Comparison of ENCODE assay signal across 20 mouse cellular contexts in genomic region chr10:39156719-39157118, GRCm38 (mm10). TPM values are rescaled to one million over a fixed set of nuclear protein-coding genes. Genes with fewer than 3 reads are reported as not detected.
DNase-seq lines count a peak whose midpoint lies in the region.
"Had no signal": no experiment of that assay in that cellular context is flagged by ENCODE, and none has a peak within 500 bp of the region (broad histone marks: within the 10 kb centered on the region; RNA-seq: fewer than 3 reads in every experiment).

No protein-coding gene starts in this region.

- H3K27me3 ChIP-seq in heart, embryonic 10.5 days (ENCODE audit: insufficient read depth, poor library complexity, severe bottlenecking): no peaks in the 10 kb centered on the region
- H3K27me3 ChIP-seq: CH12.LX; embryonic facial prominence, embryonic 13.5 days; forebrain, embryonic 12.5 days had no signal

- H3K4me1 ChIP-seq in heart, embryonic 10.5 days: no peaks in the 10 kb centered on the region
- H3K4me1 ChIP-seq: embryonic facial prominence, embryonic 13.5 days; forebrain, embryonic 12.5 days had no signal

- H3K27ac ChIP-seq in heart, embryonic 10.5 days: no peak overlapping the region
- H3K27ac ChIP-seq: embryonic facial prominence, embryonic 13.5 days; forebrain, embryonic 12.5 days had no signal

- no peaks in the 10 kb centered on the region for H3K9me3 ChIP-seq in heart, embryonic 10.5 days
- H3K9me3 ChIP-seq: embryonic facial prominence, embryonic 13.5 days; forebrain, embryonic 12.5 days; G1E had no signal

- 84% methylated on average over 5 of the region's 5 CpGs for WGBS in heart, embryonic 10.5 days

- H3K4me3 ChIP-seq in heart, embryonic 10.5 days: no peak overlapping the region
- H3K4me3 ChIP-seq: embryonic facial prominence, embryonic 13.5 days; forebrain, embryonic 12.5 days had no signal

- no peaks in the 10 kb centered on the region for H3K36me3 ChIP-seq in heart, embryonic 10.5 days
- H3K36me3 ChIP-seq: embryonic facial prominence, embryonic 13.5 days had no signal

- peak; percentile 19 for DNase-seq in heart, adult 11 months
- DNase-seq in heart, embryonic 10.5 days (ENCODE audit: low spot score): no peak
- DNase-seq in 416B (ENCODE audit: low read depth): peak; percentile 65
- DNase-seq in NIH3T3 (ENCODE audit: low read depth): peak; percentile 43
- no peak for DNase-seq in adrenal gland, adult 8-10 months
- DNase-seq in left cerebral cortex, adult 18-20 months (ENCODE audit: low spot score in 2 of 2): no peak
- DNase-seq: adrenal gland, adult 2 months; adrenal gland, postnatal 14 days; adrenal gland, postnatal 36 days; cerebellum, adult 11-12 months; cerebellum, adult 2 months; cerebellum, adult 9-10 months; cerebellum, postnatal 10 days; cerebellum, postnatal 25 days had no signal

RNA-seq across cellular contexts. Expression of gene Ccn6, which starts 6.9 kb away (rescaled TPM):
- polyA plus RNA-seq in heart, embryonic 10.5 days (2016; fragmentation: Nextera tagmentation; extraction: Ambion mirVana): 0.20 and 0.36 TPM in 2 replicates
- under 1 TPM in 3 of 4 experiments, not detected in 1; 0.23 to 0.89 (median 0.62) TPM for total RNA-seq in adrenal gland, adult 8-10 months (2022)
- total RNA-seq in left cerebral cortex, adult 18-20 months (2021): under 1 TPM; 0.23 to 0.60 TPM
- total RNA-seq: adrenal gland, adult 2 months; CH12.LX; G1E had no signal
- polyA plus RNA-seq: CD4-positive, CD25-positive, alpha-beta regulatory T cell, adult 4 months; embryonic facial prominence, embryonic 11.5 days; G1E had no signal

RNA-seq across cellular contexts. Expression of gene Tube1, which starts 22.9 kb away (rescaled TPM):
- polyA plus RNA-seq in heart, embryonic 10.5 days (2016; fragmentation: Nextera tagmentation; extraction: Ambion mirVana): 14.4 and 17.2 TPM in 2 replicates
- total RNA-seq in adrenal gland, adult 8-10 months (2022): 1 to 10 TPM in 3 of 4 experiments, under 1 TPM in 1; 0.84 to 2.6 (median 2.0) TPM
- 1 to 10 TPM; 2.5 to 3.0 TPM for total RNA-seq in left cerebral cortex, adult 18-20 months (2021)

RNA-seq across cellular contexts. Expression of gene Fam229b, which starts 23.0 kb away (rescaled TPM):
- 5.9 and 8.5 TPM in 2 replicates for polyA plus RNA-seq in heart, embryonic 10.5 days (2016; fragmentation: Nextera tagmentation; extraction: Ambion mirVana)
- 1 to 10 TPM; 3.3 to 6.4 (median 4.3) TPM for total RNA-seq in adrenal gland, adult 8-10 months (2022)
- total RNA-seq in left cerebral cortex, adult 18-20 months (2021): 10 to 100 TPM; 14.5 to 14.7 TPM

Comparison
In these comparisons a context has a peak if more than half of its experiments do, and no peak if none do; other contexts are left out.
1. DNase-seq: peak in heart, adult 11 months (single experiment), 416B (single experiment) and NIH3T3 (single experiment); none in heart, embryonic 10.5 days (single experiment), adrenal gland, adult 8-10 months (single experiment) and left cerebral cortex, adult 18-20 months (0 of 2).